Mouse (Mus musculus): ENCODE data around the gene Smarcc2. TPM values are rescaled to one million over a fixed set of nuclear protein-coding genes. Genes with fewer than 3 reads are reported as not detected.

The Smarcc2 gene
- polyA plus RNA-seq, 1 experiment from 2014 or later: 59.0 TPM

GRCm38 (mm10) chr10:128510301-128510700 lies 51.3 kb downstream of the Smarcc2 start:
- DNase-seq (ENCODE audit: low spot score) (no peak), ATAC-seq (replicated peaks; ENCODE audit: low FRiP score) (no peak)
- H3K4me1 ChIP-seq (replicated peaks; ENCODE audit: control insufficient read depth, insufficient read depth, low read length): 0 out of 2 replicates have a peak, but pooled peaks cover 3% of the 10 kb centered on the region
- no peaks in the 10 kb centered on the region for H3K9me3 ChIP-seq (ENCODE audit: control insufficient read depth, low read length)
- no peak overlapping the region for H3K4me2 ChIP-seq
- peaks cover 9% of the 10 kb centered on the region for H3K36me3 ChIP-seq (ENCODE audit: control insufficient read depth, insufficient read depth, low read length)
- H3K27me3 ChIP-seq (replicated peaks; ENCODE audit: control insufficient read depth, insufficient read depth, low read length): no peaks in the 10 kb centered on the region
- WGBS: 85% methylated on average over 11 of the region's 11 CpGs
- no peak overlapping the region for H3K27ac ChIP-seq (ENCODE audit: low read depth, low read length)
- no peak overlapping the region for H3K4me3 ChIP-seq (ENCODE audit: low read depth, low read length)
- no peak overlapping the region for H3K9ac ChIP-seq (ENCODE audit: low read depth, low read length)

DNA sequence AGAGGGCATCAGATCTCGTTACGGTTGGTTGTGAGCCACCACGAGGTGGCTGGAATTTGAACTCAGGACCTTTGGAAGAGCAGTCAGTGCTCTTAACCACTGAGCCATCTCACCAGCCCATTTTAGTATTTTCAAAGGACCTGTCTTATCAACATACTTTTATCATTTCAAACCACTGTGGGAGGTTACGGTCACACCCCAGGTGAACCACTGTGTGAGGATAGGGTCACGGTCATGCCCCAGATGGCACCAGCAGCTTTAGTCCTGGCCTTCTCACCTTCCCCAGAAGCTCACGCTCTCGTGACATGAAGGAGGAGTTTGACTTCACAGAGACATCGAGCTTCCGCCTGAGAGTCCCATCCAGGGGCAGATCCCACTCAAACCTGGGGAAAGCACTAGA lies 52.1 kb downstream of the Smarcc2 start:
- Histone ChIP-seq H3K27ac (ENCODE audit: low read depth, low read length) (no peak overlapping the region), H3K4me2 (no peak overlapping the region), H3K9me3 (ENCODE audit: control insufficient read depth, low read length) (no peaks in the 10 kb centered on the region), H3K9ac (ENCODE audit: low read depth, low read length) (no peak overlapping the region), H3K36me3 (ENCODE audit: control insufficient read depth, insufficient read depth, low read length) (peaks cover 7% of the 10 kb centered on the region), H3K4me3 (ENCODE audit: low read depth, low read length) (no peak overlapping the region), H3K27me3 (replicated peaks; ENCODE audit: control insufficient read depth, insufficient read depth, low read length) (no peaks in the 10 kb centered on the region), H3K4me1 (replicated peaks; ENCODE audit: control insufficient read depth, insufficient read depth, low read length) (peaks cover 10% of the 10 kb centered on the region)
- no peak for DNase-seq (ENCODE audit: low spot score)
- 77% methylated on average over 9 of the region's 9 CpGs for WGBS
- 0 out of 2 replicates have a peak, but pooled peaks have one; percentile 27 for ATAC-seq (replicated peaks; ENCODE audit: low FRiP score)

DNA sequence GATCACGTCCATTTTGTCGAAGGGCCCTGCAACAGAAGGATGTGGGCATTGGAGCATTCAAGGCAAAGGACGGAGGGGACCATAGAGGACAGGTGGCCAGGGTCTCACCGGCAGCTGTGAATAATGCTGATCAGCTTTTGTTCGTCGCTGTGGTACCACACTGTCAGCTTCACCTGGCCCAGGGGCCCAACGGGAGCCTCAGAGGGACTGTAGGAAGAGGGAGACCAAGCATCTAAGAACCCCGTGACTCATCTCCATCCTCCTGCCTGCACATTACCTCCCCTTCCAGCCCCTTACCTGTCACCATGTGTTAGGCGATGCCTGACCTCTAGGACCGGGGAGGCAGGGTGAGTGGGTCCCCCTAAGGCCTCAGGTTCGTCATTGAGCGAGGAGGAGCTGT lies 52.7 kb downstream of the Smarcc2 start:
- H3K9me3 ChIP-seq (ENCODE audit: control insufficient read depth, low read length): no peaks in the 10 kb centered on the region
- H3K36me3 ChIP-seq (ENCODE audit: control insufficient read depth, insufficient read depth, low read length): peaks cover 7% of the 10 kb centered on the region
- H3K4me1 ChIP-seq (replicated peaks; ENCODE audit: control insufficient read depth, insufficient read depth, low read length): peaks cover 15% of the 10 kb centered on the region
- ATAC-seq (replicated peaks; ENCODE audit: low FRiP score): no peak
- H3K4me2 ChIP-seq: no peak overlapping the region
- H3K4me3 ChIP-seq (ENCODE audit: low read depth, low read length): no peak overlapping the region
- no peak overlapping the region for H3K27ac ChIP-seq (ENCODE audit: low read depth, low read length)
- no peak for DNase-seq (ENCODE audit: low spot score)
- H3K27me3 ChIP-seq (replicated peaks; ENCODE audit: control insufficient read depth, insufficient read depth, low read length): no peaks in the 10 kb centered on the region
- H3K9ac ChIP-seq (ENCODE audit: low read depth, low read length): no peak overlapping the region
- WGBS: 86% methylated on average over 12 of the region's 12 CpGs

- no peak overlapping the region for H3K4me3 ChIP-seq (ENCODE audit: low read depth, low read length)
- H3K9ac ChIP-seq (ENCODE audit: low read depth, low read length): no peak overlapping the region
- H3K36me3 ChIP-seq (ENCODE audit: control insufficient read depth, insufficient read depth, low read length): peaks cover 11% of the 10 kb centered on the region; the same call in 1 of the 2 replicates
- no peak overlapping the region for H3K27ac ChIP-seq (ENCODE audit: low read depth, low read length)
- peaks cover 22% of the 10 kb centered on the region for H3K4me1 ChIP-seq (replicated peaks; ENCODE audit: control insufficient read depth, insufficient read depth, low read length)
- WGBS: 81% methylated on average over 4 of the region's 4 CpGs
- ATAC-seq (replicated peaks; ENCODE audit: low FRiP score) (no peak), DNase-seq (ENCODE audit: low spot score) (no peak)
- no peaks in the 10 kb centered on the region for H3K9me3 ChIP-seq (ENCODE audit: control insufficient read depth, low read length)
- H3K4me2 ChIP-seq: no peak overlapping the region
- no peaks in the 10 kb centered on the region for H3K27me3 ChIP-seq (replicated peaks; ENCODE audit: control insufficient read depth, insufficient read depth, low read length)
Observed at GRCm38 (mm10) chr10:128515044-128515443, 56.0 kb downstream of the Smarcc2 start.

DNA sequence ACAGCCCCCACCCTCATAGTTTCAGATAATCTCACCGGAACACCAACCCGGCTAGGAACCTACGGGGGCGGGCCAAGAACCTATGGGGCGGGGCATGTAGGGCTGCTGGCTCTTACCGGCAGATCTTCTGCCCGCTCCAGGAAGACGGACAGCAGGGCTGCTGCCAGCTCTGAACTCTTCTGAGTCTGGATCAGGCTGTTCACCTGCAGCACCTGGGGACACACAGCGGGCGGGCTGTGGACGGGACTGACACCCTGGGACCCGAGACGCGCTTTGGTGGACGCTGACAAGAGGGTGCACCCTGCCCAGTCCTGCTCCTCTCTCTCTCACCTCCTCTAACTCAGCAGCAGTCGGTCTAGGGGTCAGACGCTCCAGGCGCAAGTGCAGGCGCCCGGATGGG lies 57.0 kb downstream of the Smarcc2 start:
- Histone ChIP-seq H3K4me3 (ENCODE audit: low read depth, low read length) (peak overlapping the region; percentile 29; the same call in 1 of the 2 replicates), H3K27me3 (replicated peaks; ENCODE audit: control insufficient read depth, insufficient read depth, low read length) (no peaks in the 10 kb centered on the region), H3K9ac (ENCODE audit: low read depth, low read length) (no peak overlapping the region; the same call in 1 of the 2 replicates), H3K27ac (ENCODE audit: low read depth, low read length) (no peak overlapping the region), H3K9me3 (ENCODE audit: control insufficient read depth, low read length) (no peaks in the 10 kb centered on the region), H3K4me1 (replicated peaks; ENCODE audit: control insufficient read depth, insufficient read depth, low read length) (peaks cover 22% of the 10 kb centered on the region), H3K36me3 (ENCODE audit: control insufficient read depth, insufficient read depth, low read length) (peaks cover 9% of the 10 kb centered on the region; the same call in 1 of the 2 replicates), H3K4me2 (peak overlapping the region; percentile 48)
- DNase-seq (ENCODE audit: low spot score) (no peak), ATAC-seq (replicated peaks; ENCODE audit: low FRiP score) (peak; percentile 61)
- 38% methylated on average over 20 of the region's 20 CpGs for WGBS

DNA sequence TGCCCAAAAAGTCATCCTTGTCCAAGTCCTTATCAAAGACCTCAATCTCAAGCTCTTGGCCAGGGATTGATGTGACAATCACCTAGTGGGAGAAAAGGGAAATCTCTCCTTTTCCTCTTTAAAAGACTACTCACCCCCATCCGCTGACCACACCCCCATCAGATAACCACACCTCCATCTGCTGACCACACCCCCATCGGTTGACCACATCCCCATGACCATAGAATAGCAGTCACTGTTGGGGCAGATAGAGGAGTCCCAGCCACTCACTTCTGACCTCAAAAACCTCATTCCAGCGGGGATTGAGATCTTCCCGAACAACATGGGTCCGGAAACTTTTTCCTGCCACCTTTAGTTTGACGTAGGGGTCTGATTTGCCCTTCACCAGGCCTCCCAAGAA lies 57.6 kb downstream of the Smarcc2 start:
- no peak overlapping the region for H3K9ac ChIP-seq (ENCODE audit: low read depth, low read length)
- peaks cover 9% of the 10 kb centered on the region; the same call in 1 of the 2 replicates for H3K36me3 ChIP-seq (ENCODE audit: control insufficient read depth, insufficient read depth, low read length)
- peaks cover 19% of the 10 kb centered on the region for H3K4me1 ChIP-seq (replicated peaks; ENCODE audit: control insufficient read depth, insufficient read depth, low read length)
- H3K4me2 ChIP-seq: peak overlapping the region; percentile 48
- ATAC-seq (replicated peaks; ENCODE audit: low FRiP score) (peak; percentile 21; the same call in 1 of the 2 replicates), DNase-seq (ENCODE audit: low spot score) (no peak)
- WGBS: 20% methylated on average over 6 of the region's 6 CpGs
- no peaks in the 10 kb centered on the region for H3K9me3 ChIP-seq (ENCODE audit: control insufficient read depth, low read length)
- no peaks in the 10 kb centered on the region for H3K27me3 ChIP-seq (replicated peaks; ENCODE audit: control insufficient read depth, insufficient read depth, low read length)
- no peak overlapping the region for H3K27ac ChIP-seq (ENCODE audit: low read depth, low read length)
- H3K4me3 ChIP-seq (ENCODE audit: low read depth, low read length): peak overlapping the region; percentile 29; the same call in 1 of the 2 replicates

- WGBS: 74% methylated on average over 7 of the region's 7 CpGs
- DNase-seq (ENCODE audit: low spot score): no peak
Observed at GRCm38 (mm10) chr10:128518833-128519232, 59.8 kb downstream of the Smarcc2 start.

GRCm38 (mm10) chr10:128520591-128520990 lies 61.5 kb downstream of the Smarcc2 start:
- Histone ChIP-seq H3K27ac (ENCODE audit: low read depth, low read length) (no peak overlapping the region), H3K9ac (ENCODE audit: low read depth, low read length) (no peak overlapping the region), H3K36me3 (ENCODE audit: control insufficient read depth, insufficient read depth, low read length) (peaks cover 7% of the 10 kb centered on the region; the same call in 1 of the 2 replicates), H3K9me3 (ENCODE audit: control insufficient read depth, low read length) (no peaks in the 10 kb centered on the region), H3K27me3 (replicated peaks; ENCODE audit: control insufficient read depth, insufficient read depth, low read length) (0 out of 2 replicates have a peak, but pooled peaks cover 3% of the 10 kb centered on the region), H3K4me3 (ENCODE audit: low read depth, low read length) (no peak overlapping the region), H3K4me1 (replicated peaks; ENCODE audit: control insufficient read depth, insufficient read depth, low read length) (peaks cover 27% of the 10 kb centered on the region), H3K4me2 (no peak overlapping the region)
- DNase-seq (ENCODE audit: low spot score): no peak
- WGBS: 88% methylated on average over 16 of the region's 16 CpGs
- ATAC-seq (replicated peaks; ENCODE audit: low FRiP score): no peak

More at GRCm38 (mm10) chr10:128518833-128519232, 59.8 kb downstream of the Smarcc2 start:
- Histone ChIP-seq H3K36me3 (ENCODE audit: control insufficient read depth, insufficient read depth, low read length) (peaks cover 9% of the 10 kb centered on the region; the same call in 1 of the 2 replicates), H3K4me2 (no peak overlapping the region), H3K4me3 (ENCODE audit: low read depth, low read length) (no peak overlapping the region), H3K4me1 (replicated peaks; ENCODE audit: control insufficient read depth, insufficient read depth, low read length) (peaks cover 20% of the 10 kb centered on the region), H3K27me3 (replicated peaks; ENCODE audit: control insufficient read depth, insufficient read depth, low read length) (no peaks in the 10 kb centered on the region), H3K27ac (ENCODE audit: low read depth, low read length) (no peak overlapping the region), H3K9ac (ENCODE audit: low read depth, low read length) (no peak overlapping the region), H3K9me3 (ENCODE audit: control insufficient read depth, low read length) (no peaks in the 10 kb centered on the region)
- ATAC-seq (replicated peaks; ENCODE audit: low FRiP score): 0 out of 2 replicates have a peak, but pooled peaks have one; percentile 27

DNA sequence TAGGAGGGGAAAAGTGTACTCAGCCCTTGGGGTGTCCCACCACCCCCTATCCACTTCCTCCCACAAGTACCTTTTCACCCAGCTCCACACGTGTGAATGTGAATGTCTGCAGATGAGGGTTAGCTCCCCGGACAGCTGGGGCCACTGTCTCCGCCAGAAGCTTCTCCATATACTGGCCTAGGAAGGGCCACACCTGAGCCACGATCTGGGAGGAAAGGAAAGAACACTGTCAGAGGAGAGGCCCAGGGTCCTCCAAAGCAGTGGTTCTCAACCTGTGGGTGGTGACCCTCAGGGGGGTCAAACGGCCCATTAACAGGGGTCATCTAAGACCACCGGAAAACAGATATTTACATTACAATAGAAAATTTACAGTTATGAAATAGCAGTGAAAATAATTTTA lies 63.3 kb downstream of the Smarcc2 start:
- no peak overlapping the region for H3K4me2 ChIP-seq
- H3K4me3 ChIP-seq (ENCODE audit: low read depth, low read length): no peak overlapping the region
- no peaks in the 10 kb centered on the region for H3K9me3 ChIP-seq (ENCODE audit: control insufficient read depth, low read length)
- 0 out of 2 replicates have a peak, but pooled peaks cover 3% of the 10 kb centered on the region for H3K27me3 ChIP-seq (replicated peaks; ENCODE audit: control insufficient read depth, insufficient read depth, low read length)
- ATAC-seq (replicated peaks; ENCODE audit: low FRiP score): no peak
- H3K36me3 ChIP-seq (ENCODE audit: control insufficient read depth, insufficient read depth, low read length): peaks cover 7% of the 10 kb centered on the region; the same call in 1 of the 2 replicates
- H3K27ac ChIP-seq (ENCODE audit: low read depth, low read length): no peak overlapping the region
- no peak for DNase-seq (ENCODE audit: low spot score)
- WGBS: 85% methylated on average over 6 of the region's 6 CpGs
- H3K9ac ChIP-seq (ENCODE audit: low read depth, low read length): no peak overlapping the region
- peaks cover 19% of the 10 kb centered on the region for H3K4me1 ChIP-seq (replicated peaks; ENCODE audit: control insufficient read depth, insufficient read depth, low read length)

Measured in liver, embryonic 11.5 days (tissue).